Mouse (Mus musculus): ENCODE data around the gene Asna1.
A peak's percentile ranks its signal among the peaks of the same experiment; 100 is the strongest.

Asna1 gene

GRCm38 (mm10) chr8:84987388-84987787, 37.7 kb downstream of the Asna1 start:
- DNase-seq, result no peak

- DNase-seq, result no peak
Measured at GRCm38 (mm10) chr8:84986379-84986945, 38.6 kb downstream of the Asna1 start.

- peak; percentile 91 for DNase-seq
Measured at GRCm38 (mm10) chr8:84985684-84986378, 39.2 kb downstream of the Asna1 start.

GRCm38 (mm10) chr8:84985049-84985683, 39.9 kb downstream of the Asna1 start:
- DNase-seq, result no peak

- DNase-seq, result no peak
Measured at GRCm38 (mm10) chr8:84984294-84985048, 40.6 kb downstream of the Asna1 start.

- no peak for DNase-seq
Measured at GRCm38 (mm10) chr8:84982499-84983011, 42.5 kb downstream of the Asna1 start.

- no peak for DNase-seq
Measured at GRCm38 (mm10) chr8:84981644-84982498, 43.2 kb downstream of the Asna1 start.

- DNase-seq, result peak; percentile 86
Measured at GRCm38 (mm10) chr8:84980622-84981358, 44.3 kb downstream of the Asna1 start.

GRCm38 (mm10) chr8:84979599-84980421, 45.3 kb downstream of the Asna1 start:
- DNase-seq, result peak; percentile 96

- DNase-seq, result peak; percentile 97
Measured at GRCm38 (mm10) chr8:84978248-84978940, 46.7 kb downstream of the Asna1 start, which contains the start of gene Junb. Junb (minus strand) TSS chr8:84978718.

- DNase-seq, result peak; percentile 63
Measured at GRCm38 (mm10) chr8:84977435-84978247, 47.4 kb downstream of the Asna1 start.

GRCm38 (mm10) chr8:84976763-84977434, 48.2 kb downstream of the Asna1 start:
- DNase-seq, result no peak

GRCm38 (mm10) chr8:84976031-84976762, 48.9 kb downstream of the Asna1 start:
- DNase-seq, result peak; percentile 96

- peak; percentile 68 for DNase-seq
Measured at GRCm38 (mm10) chr8:84975434-84975833, 49.6 kb downstream of the Asna1 start.

GRCm38 (mm10) chr8:84974543-84975142, 50.4 kb downstream of the Asna1 start:
- DNase-seq, result no peak

- peak; percentile 84 for DNase-seq
Measured at GRCm38 (mm10) chr8:84973803-84974542, 51.1 kb downstream of the Asna1 start.

All from retina, postnatal 1 day (tissue).